Mouse (Mus musculus) ovary, adult 10 weeks (tissue): Measurements from ENCODE around the gene Cib3. TPM values are rescaled to one million over a fixed set of nuclear protein-coding genes. Genes with fewer than 3 reads are reported as not detected.

Source experiments
- polyA plus RNA-seq: library from polyadenylated mRNA; stranded (reverse); fragments of 350-450 nt; fragmentation: Illumina TruSeq; extraction: RNeasy Lipid Tissue Mini Kit (QIAGEN cat#74804); gene quantifications from one replicate; pipeline ENCODE4 v1.2.3, GENCODE M21; 2014

Cib3 gene
- polyA plus RNA-seq, result not detected

DNA sequence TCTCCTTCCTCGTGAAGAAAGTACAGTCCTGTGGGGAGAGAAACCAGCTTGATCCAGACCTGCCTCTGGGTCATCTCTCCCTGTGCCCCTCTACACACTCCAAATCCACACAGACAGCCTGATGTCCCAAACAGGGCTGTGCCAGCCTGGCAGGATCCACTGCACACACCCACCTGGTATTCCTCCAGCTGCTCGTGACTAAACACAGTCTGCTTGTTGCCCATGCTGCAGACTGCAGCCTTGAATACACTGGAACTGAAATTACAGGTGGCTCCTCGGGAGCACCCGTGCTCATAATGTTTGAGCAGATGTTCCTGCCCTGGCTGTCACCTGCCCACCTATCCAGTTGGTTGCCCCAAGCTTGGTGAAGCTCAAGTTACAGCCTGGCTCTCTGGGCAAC is at the start of gene Cib3:
Gene Cib3 (minus strand): TSS at position 87 of the 400 bp plus-strand sequence.

DNA sequence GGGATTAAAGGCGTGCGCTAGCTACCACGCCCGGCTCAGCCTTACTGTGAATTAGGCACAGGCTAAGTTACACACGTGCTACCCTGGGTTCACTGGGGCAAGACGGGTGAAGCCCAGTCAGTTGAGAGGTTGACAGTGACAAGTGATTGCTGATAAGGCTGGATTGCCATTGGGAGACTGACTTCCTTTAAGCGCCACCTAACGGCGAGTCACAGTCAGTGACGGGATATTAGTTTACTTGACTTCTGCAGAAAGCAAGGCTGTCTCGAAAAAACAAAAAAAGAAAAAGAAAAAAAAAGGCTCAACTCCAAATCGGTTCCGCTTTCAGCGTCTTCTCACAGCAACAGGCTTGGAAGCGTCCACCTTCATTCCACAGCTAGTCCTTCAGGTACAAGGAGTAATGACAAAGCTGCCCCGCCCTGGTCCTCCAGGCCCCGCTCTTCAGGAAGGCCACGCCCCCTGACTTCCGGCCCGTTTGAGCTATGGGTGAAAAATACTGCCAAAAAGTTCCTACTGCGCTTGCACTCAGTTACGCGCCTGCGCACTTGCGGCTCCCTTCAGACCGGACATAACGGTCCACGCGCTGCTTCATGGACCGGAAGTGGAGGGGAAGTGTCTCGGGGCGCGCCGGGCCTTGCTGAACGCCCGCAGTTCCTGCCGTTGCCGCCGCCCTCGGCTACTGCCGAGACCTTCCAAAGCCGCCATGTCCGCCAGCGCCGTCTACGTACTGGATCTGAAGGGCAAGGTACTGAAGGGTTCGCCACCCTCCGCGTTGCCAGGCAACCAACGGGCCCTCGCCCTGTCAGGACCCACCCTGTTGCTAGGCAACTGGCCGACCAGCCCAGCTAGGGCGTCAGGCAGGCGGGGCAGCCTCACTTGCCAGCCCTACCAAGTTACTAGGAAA is 27.1 kb upstream of the Cib3 start, which contains the start of gene Ap1m1:
Gene Ap1m1 (plus strand): TSS at position 520 of the 904 bp plus-strand sequence.

DNA sequence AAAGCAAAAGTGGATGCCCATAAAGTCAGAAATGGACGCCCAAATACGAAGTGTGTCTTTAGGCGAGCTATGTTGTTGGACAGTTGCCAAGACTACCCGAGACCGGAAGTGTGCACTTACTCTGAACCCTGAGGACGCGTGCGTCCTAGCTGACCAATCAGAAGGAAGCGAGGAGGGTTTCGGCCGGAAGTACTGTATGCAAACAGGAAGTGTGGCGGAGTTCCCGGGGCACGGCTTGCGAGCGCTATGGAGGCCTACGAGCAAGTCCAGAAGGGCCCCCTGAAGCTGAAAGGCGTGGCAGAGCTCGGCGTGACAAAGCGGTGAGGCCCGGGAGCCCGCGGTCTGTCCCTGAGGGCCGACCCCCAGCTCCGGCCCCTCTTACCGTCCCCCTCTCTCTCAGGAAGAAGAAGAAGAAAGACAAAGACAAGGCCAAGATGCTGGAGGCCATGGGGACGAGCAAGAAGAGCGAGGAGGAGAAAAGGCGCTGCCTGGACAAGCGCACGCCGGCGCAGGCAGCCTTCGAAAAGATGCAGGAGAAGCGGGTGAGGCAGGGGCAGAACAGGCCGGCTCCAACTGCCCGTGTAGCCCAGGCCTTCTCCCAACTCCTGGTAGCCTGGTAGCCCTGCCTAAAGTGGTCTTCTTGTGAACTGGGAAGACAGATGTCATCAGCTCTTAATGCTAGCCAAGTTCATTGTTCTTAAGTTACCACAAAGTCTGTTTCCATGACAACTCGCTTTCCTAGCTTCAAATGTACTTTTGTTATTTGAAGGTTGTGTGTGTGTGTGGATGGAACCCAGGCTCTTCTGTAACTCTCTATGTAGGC is 7.1 kb upstream of the Cib3 start, which contains the start of gene Fam32a:
Gene Fam32a (plus strand): TSS at position 190 of the 823 bp plus-strand sequence.

DNA sequence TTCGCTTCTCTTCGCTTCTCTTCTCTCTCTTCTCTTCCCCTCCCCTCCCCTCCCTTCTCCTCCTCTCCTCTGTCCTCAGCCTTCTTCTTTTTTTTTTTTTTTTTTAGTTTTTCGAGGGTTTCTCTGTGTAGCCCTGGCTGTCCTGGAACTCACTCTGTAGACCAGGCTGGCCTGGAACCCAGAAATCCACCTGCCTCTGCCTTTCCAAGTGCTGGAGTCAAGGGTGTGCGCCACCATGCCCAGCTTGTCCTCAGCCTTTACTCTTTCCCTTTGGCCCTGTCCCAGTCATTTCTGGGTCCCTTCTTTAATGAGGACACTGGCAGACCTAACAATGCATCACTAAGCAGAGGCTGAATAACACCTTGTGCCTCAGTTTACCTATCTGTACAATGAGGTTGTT is 899 bp upstream of the Cib3 start, which contains the start of gene Gm11034:
Gene Gm11034 (minus strand): TSS at position 101 of the 400 bp plus-strand sequence.

DNA sequence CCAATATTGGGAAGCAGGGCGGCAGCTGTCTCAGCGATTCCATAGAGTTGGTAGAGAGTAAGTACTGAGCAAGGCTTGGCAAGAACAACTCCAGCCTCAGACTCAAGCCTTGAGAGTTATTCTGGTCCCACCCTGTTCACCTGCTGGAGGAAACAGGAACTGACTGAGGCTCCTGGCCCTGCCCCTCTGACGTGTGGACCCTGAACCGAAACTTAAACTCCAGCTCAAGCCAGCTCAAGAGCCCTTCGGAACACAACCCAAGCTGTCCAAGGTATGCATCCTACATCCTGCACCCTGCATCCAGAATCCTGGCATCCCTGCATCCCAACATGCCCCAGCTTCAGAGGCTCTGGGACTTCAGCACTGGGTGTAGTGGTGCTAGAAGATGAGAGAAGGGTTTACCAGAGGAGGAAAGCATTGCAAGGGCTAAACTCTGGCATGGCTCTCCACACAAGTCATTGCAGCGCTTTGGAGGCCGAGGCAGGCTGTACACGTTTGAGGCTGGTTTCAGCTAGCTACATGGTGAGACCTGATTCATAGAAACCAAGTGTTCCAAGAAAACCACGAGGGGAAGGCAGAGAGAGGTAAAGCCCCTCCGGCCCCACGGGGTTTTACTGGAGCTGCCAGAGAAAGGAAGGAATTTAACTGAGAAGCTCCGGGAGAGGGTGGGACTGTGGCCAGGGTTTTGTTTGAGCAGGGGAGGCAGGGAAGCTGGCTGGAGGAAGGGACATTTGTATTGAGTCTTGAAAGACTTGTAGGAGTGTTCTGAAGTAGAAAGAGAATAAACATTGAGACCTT is 23.0 kb downstream of the Cib3 start, which contains the start of gene Hsh2d:
Gene Hsh2d (plus strand): TSS at position 222 of the 798 bp plus-strand sequence.

DNA sequence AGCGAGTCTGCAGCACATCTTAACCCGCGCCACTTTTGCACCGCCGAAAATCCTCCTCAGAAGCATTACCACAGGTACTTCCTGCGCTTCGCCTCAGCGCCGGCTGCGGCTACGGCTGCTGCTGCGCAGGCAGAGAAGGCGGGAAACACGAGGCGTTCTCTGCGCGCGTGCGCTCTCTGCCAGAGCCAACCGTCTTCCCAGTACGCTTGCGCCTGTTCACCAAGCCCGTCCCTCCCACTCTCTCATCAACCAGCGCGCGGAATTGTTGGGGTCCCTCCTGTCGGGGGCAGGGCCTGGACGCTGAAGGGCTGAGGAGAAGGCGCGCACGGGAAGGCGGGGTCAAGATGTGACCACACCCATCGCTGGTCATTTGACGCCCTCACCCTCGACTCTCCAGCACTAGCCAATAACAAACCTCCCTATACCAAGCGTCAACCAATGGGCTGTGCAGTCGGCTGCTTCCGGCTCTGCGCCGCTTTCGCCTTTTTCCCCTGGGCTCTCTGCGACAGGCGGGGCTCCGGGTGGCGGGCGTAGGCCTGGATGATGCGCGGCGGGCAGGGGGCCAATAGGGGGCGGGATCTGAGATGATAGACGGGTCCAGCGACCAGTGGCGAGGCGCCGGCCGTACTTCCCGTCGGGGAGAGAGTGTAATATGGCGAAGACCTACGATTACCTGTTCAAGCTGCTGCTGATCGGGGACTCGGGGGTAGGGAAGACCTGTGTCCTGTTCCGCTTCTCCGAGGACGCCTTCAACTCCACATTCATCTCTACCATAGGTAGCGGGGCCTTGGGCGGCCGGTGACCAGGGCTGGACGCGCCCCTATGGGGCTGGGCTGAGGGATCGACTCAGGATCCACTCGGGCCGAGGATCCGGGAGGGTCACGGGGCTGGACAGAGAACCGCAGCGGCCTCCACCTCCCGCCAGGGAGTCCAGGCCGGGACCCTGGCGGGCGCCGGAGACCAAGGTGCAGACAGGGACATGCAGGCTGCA is 51.6 kb downstream of the Cib3 start, which contains the start of gene Rab8a:
Gene Rab8a (plus strand): TSS at position 494 of the 991 bp plus-strand sequence.

Other genes starting within 250 kb of the Cib3 start
- gene Cyp4f18, start 203.2 kb downstream of the Cib3 start, polyA plus RNA-seq, result not detected
- not detected for gene Olfr372, start 171.6 kb downstream of the Cib3 start, polyA plus RNA-seq
- not detected for gene Olfr373, start 129.7 kb downstream of the Cib3 start, polyA plus RNA-seq
- gene Olfr374, start 105.8 kb downstream of the Cib3 start, polyA plus RNA-seq, result not detected
- 645 TPM for gene Tpm4, start 77.9 kb downstream of the Cib3 start, polyA plus RNA-seq
- 45.2 TPM for gene Rab8a, start 51.6 kb downstream of the Cib3 start, polyA plus RNA-seq
- gene Hsh2d, start 23.2 kb downstream of the Cib3 start, polyA plus RNA-seq, result not detected
- not detected for gene Gm11034, start 799 bp upstream of the Cib3 start, polyA plus RNA-seq
- gene Fam32a, start 6.9 kb upstream of the Cib3 start, polyA plus RNA-seq, result 71.7 TPM
- gene Ap1m1, start 27.2 kb upstream of the Cib3 start, polyA plus RNA-seq, result 17.5 TPM
- gene Gm10282, start 92.4 kb upstream of the Cib3 start, polyA plus RNA-seq, result 3.6 TPM
- 13.2 TPM for gene Klf2, start 106.2 kb upstream of the Cib3 start, polyA plus RNA-seq
- 37.0 TPM for gene Eps15l1, start 208.6 kb upstream of the Cib3 start, polyA plus RNA-seq
- 5.4 TPM for gene Calr3, start 231.0 kb upstream of the Cib3 start, polyA plus RNA-seq
- gene 1700030K09Rik, start 231.0 kb upstream of the Cib3 start, polyA plus RNA-seq, result 0.80 TPM